Mouse (Mus musculus): ENCODE results near the gene Pipox. TPM values are rescaled to one million over a fixed set of nuclear protein-coding genes. Genes with fewer than 3 reads are reported as not detected.

Gene Pipox
- total RNA-seq, 2 experiments from 2014 or later, result not detected

DNA sequence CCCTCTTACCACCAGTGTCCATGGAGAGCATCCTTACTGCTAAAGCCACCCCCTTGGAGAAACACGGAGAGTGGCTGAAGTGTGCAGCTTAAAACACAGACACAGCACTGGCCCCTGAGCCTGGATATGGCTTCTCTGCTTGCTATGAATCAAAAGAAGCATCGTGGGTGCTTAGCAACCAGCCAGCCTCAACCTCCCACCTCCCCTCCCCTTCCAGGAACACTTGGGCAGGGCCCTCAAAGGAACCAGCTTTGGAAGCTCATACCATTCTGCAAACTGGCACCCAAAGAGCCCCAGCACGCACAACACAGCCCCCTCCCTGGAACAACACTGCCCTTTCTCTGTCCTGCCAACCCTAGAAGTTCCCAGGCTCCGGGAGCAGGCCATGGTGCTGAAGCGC, 15.5 kb upstream of the Pipox start:
- intact Hi-C loops (cut with DNase I), result no loop called here
- no peak for DNase-seq

DNA sequence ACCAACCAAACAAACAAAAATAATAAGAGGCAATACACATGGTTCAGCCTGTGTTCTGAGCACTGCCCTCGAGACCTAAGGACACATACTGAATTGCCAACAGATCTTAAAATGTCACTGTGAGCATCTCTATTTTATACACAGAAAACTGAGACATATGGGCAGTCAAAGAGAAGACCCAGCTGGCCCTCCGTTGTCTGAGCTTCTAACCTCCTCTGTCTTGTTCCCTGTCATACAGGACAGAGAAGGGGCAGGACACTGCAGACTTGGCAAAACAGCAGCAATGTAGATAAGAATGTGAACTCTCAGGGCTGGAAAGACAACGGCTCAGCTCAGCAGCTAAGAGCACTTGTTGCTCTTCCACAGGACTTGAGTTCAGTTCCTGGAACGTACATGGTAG, 14.6 kb upstream of the Pipox start:
- intact Hi-C loops (cut with DNase I), result no loop called here
- no peak for DNase-seq

DNA sequence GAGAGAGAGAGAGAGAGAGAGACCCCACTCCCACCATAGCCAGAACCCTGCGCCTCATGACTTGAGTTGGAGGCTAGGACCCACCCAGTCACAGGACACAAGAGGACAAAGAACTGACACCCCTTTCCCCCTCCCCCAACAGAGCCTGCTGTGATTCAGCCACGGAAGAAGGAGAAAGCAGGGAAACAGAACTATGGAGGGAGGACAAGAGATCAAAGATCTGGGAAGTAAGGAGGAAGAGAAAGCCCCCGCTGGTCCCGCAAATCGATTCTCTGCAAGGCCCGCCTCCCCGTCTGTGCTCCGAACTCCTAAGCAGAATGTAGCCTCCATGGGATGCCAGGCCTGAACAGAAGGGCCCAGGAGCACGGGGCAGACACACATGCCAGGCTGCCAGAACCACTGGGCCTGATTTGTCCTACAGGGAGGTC, 12.9 kb upstream of the Pipox start:
- intact Hi-C loops (cut with DNase I), result no loop called here
- no peak for DNase-seq

DNA sequence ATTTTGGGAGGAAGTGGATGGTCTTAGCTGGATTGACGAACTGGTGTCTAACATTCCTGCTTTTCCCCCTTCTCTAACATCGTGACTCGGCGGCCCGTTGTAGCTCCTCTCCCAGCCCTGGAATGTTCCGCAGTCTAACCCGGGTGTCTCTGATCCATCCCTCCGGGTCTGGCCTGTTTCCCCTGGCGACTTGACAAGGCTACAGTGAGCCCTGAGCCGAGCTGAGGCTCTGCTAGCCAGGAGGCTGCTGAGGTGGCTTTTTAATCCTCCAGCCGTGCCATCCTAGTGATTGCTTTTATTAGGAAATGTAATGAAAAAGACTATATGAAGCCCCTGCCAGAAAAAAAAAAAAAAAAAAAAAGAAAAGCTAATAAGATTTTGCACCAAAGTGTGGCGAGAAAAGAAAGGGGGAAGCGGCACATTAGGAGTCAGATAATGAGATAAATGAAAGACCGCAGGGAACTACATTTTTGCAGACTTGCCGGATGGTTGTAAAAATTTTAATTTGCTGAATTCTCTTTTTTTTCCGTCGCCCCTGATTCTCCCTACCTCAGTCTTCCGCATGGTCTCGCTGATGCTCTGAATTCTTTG, 12.3 kb upstream of the Pipox start:
- peak; percentile 28 to 47 for DNase-seq
- intact Hi-C loops (cut with DNase I), result no loop called here

DNA sequence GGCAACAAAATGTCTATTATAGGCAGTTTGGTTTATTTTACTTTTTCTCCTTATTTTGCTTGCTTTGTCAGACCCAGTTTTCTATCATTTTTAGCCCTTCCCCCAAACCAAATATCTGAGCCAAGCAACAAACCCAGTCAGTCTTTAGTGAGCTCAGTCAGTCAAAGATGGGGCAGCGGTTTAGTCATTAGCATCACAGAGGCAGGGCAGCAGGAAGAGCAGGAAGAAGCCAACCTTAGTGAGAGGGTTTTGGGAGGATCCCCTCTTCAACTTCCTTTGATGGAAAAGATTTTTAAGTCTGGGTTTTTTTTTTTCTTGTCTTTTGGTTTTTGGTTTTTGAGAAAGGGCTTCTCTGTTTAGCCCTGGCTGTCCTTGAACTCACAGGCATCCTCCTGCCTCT, 10.8 kb upstream of the Pipox start:
- intact Hi-C loops (cut with DNase I), result no loop called here
- DNase-seq, result no peak

DNA sequence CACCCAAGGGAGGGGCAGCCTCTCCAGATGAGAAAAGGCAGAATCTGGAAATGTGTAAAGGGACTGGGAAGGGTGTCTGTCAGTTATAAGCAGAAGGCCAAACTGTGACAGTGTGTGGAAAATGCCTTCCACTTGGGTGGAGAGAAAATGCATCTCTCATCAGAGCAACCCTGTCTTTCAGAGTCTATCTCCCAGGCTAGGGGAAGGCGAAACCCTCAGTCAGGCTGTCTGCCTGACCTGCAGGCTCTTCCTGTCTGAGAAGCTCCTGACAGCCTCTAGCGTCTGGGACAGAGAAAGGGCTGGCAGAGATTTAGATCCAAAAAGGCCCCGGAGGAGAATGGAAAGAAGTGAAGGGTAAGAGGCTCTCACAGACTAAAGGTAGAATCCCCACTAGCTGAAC, 9.9 kb upstream of the Pipox start:
- intact Hi-C loops (cut with DNase I), result no loop called here
- no peak for DNase-seq

DNA sequence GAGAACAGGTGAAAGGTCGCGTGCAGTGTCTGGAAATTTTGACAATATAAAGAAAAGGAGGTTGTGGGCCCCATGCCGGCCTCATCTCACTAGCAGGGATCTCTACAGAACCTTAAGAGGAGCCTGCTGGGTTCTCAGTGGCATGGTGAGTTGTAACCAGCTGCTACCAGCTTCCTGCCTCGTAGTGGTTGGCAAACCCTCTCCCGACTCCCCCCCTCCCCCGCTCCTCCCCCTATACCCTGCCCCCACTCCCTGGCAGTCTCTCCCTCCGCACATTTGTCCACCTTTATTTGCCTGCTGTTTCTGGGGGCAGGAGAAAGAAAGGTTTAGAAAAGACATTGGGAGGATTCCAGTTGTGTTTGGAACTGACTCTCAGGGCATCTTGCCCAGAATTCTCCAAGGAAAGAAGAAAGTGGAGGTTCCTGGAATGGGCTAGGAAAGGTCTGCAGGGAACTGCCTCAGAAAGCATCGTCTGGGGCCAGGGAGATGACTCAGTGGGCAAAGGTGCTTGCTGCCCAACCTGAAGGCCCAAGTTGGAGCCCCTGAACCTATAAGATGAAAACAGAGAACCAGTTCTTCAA, 8.0 kb upstream of the Pipox start:
- intact Hi-C loops (cut with DNase I), result no loop called here
- DNase-seq, result no peak

DNA sequence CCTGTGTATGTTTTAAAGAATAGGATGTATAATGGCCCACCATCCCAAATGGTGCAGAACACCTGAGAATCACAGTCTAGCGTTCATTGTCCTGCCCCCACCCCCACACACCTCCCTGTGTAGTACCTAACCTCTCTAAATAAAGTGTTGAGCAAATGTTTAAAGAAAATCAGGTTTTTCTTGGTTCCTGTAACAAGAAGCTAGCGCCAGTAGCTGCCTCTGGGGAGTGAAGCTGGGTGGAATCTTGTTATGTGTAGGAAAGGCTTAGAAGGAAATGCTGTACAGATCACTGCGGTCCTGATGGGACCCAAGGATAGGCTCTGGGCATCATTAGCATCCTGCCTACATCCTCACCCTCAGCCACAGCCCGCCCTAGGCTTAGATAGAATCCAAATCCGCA, 7.5 kb upstream of the Pipox start:
- intact Hi-C loops (cut with DNase I), result no loop called here
- DNase-seq, result no peak

DNA sequence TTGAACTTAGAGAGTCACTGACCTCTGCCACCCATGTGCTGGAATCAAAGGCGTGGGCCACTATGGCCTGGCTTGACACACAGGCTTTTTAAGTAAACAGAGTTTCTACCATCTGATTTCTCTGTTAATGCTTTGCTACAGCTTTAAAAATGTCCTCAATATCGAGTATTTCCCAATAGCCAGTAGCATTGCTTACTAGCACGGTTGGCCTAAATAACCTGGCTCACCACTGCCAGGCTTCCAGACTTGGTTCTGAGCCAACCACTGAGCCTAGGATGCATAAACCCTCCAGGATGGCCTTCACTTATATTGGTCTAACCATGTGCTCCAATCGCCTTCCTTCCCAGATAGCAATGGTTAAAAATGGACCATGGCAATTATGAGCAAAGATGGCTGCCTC, 6.8 kb upstream of the Pipox start:
- intact Hi-C loops (cut with DNase I), result no loop called here
- no peak for DNase-seq

DNA sequence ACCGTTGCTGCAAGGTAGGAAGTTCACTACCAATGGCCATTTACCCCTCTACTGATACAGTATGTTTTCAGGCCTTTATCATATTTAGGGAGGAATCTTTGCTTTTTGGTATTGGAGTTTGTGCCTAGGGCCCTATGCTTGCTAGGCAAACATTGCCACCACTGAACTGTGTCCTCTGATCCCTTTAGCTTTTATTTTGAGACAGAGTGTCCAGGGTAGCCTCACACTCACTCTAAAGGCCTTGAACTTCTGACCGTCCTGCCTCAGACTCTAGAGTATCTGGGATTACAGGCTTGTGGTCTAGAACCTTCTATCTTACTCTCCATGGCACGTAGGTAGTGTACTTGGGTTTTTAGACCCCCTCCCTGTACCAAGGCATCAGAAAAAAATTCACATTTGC, 6.3 kb upstream of the Pipox start:
- DNase-seq, result no peak
- intact Hi-C loops (cut with DNase I), result no loop called here

DNA sequence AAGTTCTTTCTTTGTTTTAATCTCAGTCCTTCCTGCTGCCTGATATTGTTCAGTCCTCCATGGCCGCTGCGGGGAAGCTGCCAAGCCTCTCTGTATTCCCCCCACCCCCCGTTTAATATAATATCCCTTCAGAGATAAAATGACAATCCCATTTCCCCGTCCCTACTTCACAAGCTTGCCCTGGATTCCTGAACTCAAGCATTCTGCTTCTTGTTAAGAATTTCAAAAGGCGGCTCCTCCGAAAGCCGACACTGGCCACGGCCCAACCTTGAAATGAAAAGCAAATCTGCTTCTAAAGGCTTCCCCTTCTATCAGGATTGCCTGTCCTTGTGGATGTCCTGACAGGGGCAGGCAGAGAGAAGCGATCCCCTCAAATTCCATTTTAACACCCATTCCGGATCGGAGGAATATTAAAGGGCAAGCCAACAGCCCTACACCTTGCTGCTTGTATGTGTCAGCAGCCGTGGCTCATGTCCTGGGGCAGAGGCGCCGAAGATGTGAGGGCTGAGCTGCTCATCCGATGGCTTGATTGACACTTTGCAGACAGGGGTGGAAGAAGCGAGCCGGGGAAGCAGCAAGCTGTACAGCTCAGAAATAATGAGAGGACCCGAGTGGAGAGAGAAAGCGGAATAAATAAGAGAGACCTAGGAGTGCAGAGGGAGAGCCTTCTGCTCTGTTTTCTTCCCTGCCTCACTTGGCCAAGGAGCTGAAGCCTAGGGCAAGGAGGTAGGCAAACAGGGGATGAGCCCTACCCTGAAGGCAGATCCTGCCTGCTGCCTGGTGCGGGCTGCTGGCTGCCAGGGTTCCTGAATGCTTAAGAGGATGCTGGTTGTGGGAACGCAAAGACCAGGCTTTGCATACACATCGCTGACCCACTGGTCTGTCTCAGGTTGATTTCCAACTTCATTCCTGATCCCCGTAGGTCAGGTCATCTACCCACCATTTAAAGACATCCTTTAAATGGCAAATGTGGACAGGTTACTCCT, 3.2 kb upstream of the Pipox start:
- DNase-seq, result no peak
- intact Hi-C loops (cut with DNase I), result loop anchor here (5.0 kb wide), 1 partner anchor 60 kb away; no protein-coding TSS in a partner anchor

DNA sequence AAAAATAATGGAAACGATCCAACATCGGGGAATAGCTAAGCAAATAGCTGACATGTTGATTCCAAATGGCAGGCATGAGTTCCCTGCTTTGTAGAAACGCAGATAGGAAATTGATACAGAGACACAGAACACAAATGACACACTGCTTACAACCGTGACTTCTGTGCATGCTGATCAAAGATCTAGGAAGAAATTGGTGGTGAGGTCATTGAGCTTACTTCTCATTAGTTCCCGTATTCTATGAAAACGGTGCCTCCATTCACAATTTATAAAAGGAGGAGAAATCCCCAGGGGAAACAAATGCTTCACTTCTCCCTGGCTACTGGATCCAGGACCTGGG, 2.6 kb upstream of the Pipox start:
- intact Hi-C loops (cut with DNase I), result loop anchor here (5.0 kb wide), 1 partner anchor 61 kb away; no protein-coding TSS in a partner anchor
- no peak for DNase-seq

DNA sequence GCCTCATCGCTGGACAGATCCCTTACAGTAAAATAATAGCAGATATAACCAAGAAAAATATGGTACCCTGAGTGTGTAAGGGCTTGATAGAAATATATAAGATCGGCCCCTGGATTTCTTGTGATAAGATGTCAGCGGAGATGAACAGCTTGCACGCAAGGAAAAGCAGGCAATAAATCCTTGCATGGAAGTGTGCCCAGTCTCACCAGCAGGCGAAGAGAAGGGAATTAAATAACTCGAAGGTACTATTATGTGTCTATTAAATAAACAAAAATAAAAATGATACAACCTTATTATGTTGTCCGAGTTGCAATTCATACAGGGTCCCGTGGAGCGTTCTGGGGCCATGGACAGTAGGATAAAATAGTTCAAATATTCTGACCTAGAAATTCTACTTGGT, 2.1 kb upstream of the Pipox start:
- no peak for DNase-seq
- intact Hi-C loops (cut with DNase I), result loop anchor here (5.0 kb wide), 1 partner anchor 61 kb away; no protein-coding TSS in a partner anchor

DNA sequence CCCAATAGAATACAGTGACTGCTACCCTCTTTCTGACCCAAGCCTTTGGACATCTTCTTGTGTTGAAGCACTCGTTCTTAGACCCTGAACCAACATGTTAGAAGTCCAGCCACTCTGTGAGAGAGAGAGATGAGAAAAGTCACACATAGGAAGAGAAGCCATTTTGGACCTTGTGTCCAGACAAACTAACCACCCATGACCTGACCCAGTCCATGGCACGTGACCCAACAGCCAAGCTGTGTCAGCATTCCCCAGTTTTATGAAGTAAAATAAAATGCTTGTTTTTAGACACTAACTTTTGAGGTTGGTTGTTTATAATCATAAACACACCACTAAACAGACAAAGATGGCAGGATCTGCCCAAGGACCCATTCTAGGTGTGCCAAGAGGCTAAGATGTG, 1.1 kb upstream of the Pipox start:
- intact Hi-C loops (cut with DNase I), result loop anchor here (5.0 kb wide), 1 partner anchor 62 kb away; no protein-coding TSS in a partner anchor
- no peak for DNase-seq

DNA sequence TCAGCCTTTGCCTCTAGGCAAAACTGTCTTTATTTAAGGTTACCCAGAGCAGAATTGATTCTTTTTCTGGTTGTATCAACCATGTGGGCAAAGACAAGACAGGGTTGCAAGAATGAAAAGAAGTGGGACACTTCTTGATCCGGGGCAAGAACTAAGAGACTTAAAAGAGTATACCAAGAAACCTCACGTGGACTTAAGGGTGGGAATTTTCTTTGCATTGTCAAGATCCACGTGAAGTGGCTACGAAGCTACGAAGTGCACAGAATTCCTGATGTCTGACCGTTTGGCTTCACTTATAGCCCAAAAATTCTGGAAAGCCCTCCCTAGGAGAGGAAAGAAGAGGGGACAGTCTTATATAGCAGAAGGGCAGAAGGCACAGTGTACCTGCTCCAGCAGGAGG, 613 bp downstream of the Pipox start:
- intact Hi-C loops (cut with DNase I), result no loop called here
- no peak for DNase-seq

DNA sequence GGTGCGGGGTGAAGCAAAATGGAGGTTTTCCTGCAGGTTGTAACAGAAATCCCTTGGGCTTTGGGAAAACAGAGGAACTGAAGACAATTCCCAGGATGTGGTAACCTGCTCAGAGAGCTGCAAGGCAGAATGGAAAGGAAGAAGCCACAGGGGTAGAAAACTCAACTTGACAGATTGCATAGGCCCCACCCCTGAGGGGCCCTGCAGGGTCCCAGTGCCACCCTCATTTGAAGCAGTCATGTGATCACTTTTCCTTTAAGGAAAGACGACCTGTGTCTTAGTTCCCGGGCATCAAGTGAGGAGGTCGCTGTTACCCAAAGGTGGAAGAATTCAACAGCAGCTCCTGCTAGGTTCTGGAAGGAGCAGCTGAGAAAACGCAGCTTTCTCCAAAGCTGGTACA, 1.0 kb downstream of the Pipox start:
- intact Hi-C loops (cut with DNase I), result no loop called here
- DNase-seq, result no peak

DNA sequence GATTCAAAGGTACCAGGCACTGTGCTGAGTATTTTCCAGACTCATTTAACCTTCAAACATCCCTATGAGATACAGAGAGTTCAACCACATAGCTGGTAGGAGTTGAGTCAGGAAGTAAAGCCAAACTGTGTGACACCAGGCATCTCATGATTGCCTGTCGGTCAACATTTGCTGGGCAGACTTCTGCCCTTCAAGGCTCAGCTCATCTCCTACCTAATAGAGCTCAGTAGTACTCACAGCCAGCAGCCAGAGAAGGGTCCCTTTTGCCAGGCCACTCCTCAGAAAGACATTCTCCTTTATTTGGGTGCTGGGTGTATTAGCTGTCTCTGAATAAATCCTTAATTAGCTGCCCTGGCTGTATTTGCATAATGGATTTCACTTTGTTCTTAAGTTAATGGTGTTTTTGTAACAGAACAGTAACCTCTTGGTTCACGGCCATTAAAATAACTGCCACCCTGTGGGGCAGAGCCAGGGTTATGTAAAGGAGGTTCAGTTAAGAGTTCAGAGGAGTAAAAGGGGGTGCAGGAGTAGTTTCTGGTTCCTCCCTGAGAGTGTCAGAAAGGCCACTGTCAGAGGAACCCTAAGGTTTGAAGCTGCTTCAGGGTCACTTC, 3.1 kb downstream of the Pipox start:
- no peak for DNase-seq
- intact Hi-C loops (cut with DNase I), result no loop called here

DNA sequence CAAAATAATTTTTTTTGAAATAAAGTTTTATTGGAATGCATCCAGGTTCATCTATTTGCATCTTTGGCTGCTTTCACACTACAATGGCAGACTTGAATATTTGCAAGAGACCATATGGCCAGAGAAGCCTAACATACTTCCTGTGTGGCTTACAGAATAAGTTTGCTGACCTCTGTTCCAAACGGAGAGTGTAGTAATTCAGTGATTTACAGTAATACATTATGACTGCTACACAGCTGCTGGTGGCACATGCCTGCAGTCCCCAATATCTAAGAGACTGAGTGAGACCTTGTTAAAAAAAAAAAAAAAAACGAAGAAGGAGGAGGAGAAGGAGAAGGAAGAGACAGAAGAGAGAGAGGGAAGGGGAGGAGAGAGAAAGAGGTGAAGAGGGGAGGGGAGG, 4.4 kb downstream of the Pipox start:
- no peak for DNase-seq
- intact Hi-C loops (cut with DNase I), result no loop called here

DNA sequence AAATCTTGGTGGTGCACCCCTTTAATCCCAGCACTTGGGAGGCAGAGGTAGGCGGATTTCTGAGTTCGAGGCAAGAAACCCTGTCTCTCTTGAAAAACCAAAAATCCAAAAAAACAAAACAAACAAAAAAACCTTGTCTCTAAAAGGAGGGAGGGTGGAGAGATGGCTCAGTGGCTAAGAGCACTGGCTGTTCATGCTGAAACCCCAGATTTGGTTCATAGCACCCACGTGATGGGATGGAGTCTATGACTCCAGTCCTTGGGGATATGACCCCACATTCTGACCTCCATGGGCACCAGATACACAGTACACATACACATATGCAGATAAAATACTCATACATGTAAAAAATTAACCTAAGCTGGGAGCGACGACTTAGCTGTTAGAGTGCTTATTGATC, 5.0 kb downstream of the Pipox start:
- DNase-seq, result no peak
- intact Hi-C loops (cut with DNase I), result no loop called here

DNA sequence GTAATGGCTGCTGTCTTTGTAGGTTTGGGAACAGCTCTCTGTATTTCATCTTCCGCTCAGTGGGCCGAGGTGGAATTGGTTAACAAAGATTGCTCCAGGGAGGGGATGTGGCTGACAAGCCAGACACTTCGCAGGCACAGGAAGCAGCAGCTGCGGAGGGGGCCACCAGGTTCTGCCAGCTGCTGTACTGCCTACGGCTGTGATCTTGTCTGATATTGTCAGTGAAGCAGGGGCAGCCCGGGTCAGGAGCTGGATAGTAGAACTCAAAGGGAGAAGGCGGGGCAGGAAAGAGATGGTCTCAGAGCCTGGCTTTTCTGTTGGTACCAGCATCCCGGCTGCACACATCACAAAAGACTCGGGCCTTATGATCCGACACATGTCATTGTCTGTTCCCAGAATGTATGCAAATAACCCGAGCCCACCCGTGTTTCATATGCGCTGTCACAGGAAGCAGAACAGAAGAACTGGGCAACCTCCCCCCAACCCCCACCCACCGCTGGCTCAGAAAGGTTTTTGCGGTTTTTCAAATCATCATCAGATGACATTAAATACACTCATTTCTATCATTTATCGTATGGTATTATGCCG, 6.4 kb downstream of the Pipox start:
- DNase-seq, result no peak
- intact Hi-C loops (cut with DNase I), result no loop called here

DNA sequence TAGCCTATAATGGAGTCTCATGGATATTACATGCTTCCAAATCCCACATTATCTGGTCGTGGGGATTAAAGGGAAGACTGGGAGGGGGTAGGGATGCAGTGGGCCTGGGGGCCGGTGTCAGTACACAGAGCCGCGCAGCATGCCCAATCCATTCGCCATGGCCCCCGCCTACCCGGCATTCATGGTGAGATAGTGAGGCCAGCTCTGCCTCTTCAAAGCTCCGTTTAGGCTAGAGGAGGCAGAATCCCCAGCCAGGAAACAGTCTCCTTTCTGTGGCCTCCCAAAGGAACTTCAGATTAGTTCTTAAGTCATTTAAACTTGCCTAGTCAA, 8.7 kb downstream of the Pipox start:
- intact Hi-C loops (cut with DNase I), result no loop called here
- DNase-seq, result no peak
